Mouse (Mus musculus) neural tube, embryonic 12.5 days (tissue): ENCODE data around the gene Cxcl9. TPM values are rescaled to one million over a fixed set of nuclear protein-coding genes. Genes with fewer than 3 reads are reported as not detected.

ENCODE experiments used
- ATAC-seq: fragments of 200-750 bp; cut with Nextera tagmentation; 2 replicates; pipeline ENCODE4 v1.8.0; 2017; ENCODE audit warnings: low read depth, mild to moderate bottlenecking, moderate TSS enrichment, moderate library complexity; ENCODE audit not compliant: low FRiP score
- H3K27ac ChIP-seq: fragments of 300-500 bp; sonication (generic); 2 replicates; pipeline ENCODE4 v1.5.1; 2016
- H3K27me3 ChIP-seq: fragments of 300-500 bp; sonication (generic); replicated peaks from 2 replicates; pipeline ENCODE4 v1.6.1; 2016; ENCODE audit warnings: mild to moderate bottlenecking
- H3K36me3 ChIP-seq: fragments of 300-500 bp; sonication (generic); 2 replicates; pipeline ENCODE4 v1.6.1; 2016; ENCODE audit warnings: mild to moderate bottlenecking
- H3K4me1 ChIP-seq: fragments of 300-500 bp; sonication (generic); 2 replicates; pipeline ENCODE4 v1.6.1; 2016
- H3K4me2 ChIP-seq: fragments of 300-500 bp; sonication (generic); replicated peaks from 2 replicates; pipeline ENCODE4 v1.6.1; 2016; ENCODE audit warnings: mild to moderate bottlenecking
- H3K4me3 ChIP-seq: fragments of 300-500 bp; sonication (generic); 2 replicates; pipeline ENCODE4 v1.5.1; 2016
- H3K9ac ChIP-seq: fragments of 300-500 bp; sonication (generic); 2 replicates; pipeline ENCODE4 v1.6.1; 2016; ENCODE audit warnings: mild to moderate bottlenecking
- H3K9me3 ChIP-seq: fragments of 300-500 bp; sonication (generic); 2 replicates; pipeline ENCODE4 v1.6.1; 2016; ENCODE audit warnings: mild to moderate bottlenecking
- WGBS: fragments of 180-500 bp; shearing (Covaris S2); methylation state at CpG from one replicate; pipeline ENCODE4 v1.1.7; 2016; 5-methylcytosine and 5-hydroxymethylcytosine counted together
- polyA plus RNA-seq: library from polyadenylated mRNA; unstranded; fragments of >200 nt; fragmentation: Nextera tagmentation; extraction: Ambion mirVana; gene quantifications from 2 replicates; pipeline ENCODE4 v1.2.1, GENCODE M21; 2016

Cxcl9 gene
- polyA plus RNA-seq, 1 experiment from 2014 or later = not detected

DNA sequence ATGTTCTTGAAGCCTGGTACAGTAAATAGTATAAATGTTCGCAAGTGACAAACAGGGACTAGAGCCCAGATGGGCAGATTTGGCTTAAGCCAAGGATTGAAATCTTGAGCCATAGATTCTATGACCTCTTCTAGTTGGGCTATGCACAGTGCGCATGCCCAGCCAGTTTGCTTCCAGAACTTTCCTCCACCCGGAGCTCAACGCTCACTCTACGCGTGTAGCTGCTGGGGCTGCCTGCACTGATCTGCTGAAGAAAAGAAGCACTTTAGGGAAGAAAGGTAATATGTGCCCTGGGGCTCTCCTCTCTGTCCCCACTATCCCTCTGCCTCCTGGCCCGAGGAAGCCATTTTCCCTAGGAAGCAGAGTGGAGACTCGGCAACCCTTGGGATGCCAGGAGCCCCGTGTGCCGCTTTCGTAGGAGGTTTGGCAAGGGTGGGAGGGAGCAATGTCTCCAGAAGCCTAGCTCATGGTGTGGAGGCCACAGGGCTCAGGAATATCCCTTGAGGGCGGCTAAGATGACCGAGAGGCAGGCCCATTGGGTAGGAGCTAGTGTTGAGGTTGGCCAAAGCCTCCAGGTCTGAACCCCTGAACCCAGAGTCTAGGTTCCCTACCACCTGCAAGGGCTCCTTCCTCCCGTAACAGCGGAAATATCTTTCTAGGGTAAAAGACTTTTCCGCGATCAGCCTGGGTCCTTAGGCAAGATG, 3.9 kb upstream of the Cxcl9 start, which contains the start of gene Art3:
Gene Art3 (plus strand): TSS at position 193 of the 704 bp plus-strand sequence.
- Histone ChIP-seq H3K36me3 (no peaks in the 10 kb centered on the region), H3K27ac (no peak within 1 kb of the TSS), H3K4me1 (no peaks in the 10 kb centered on the region), H3K9ac (no peak within 1 kb of the TSS), H3K4me3 (no peak within 1 kb of the TSS), H3K9me3 (no peaks in the 10 kb centered on the region), H3K4me2 (no peak within 1 kb of the TSS), H3K27me3 (no peaks in the 10 kb centered on the region)
- no peak for ATAC-seq
- 93% methylated on average over 17 of the region's 17 CpGs for WGBS

GRCm38 (mm10) chr5:92331122-92331521, 3.2 kb upstream of the Cxcl9 start:
- 91% methylated on average over 12 of the region's 12 CpGs for WGBS
- Histone ChIP-seq H3K9me3 (no peaks in the 10 kb centered on the region), H3K27me3 (no peaks in the 10 kb centered on the region), H3K4me3 (no peak overlapping the region), H3K9ac (no peak overlapping the region), H3K4me2 (no peak overlapping the region), H3K36me3 (no peaks in the 10 kb centered on the region), H3K4me1 (no peaks in the 10 kb centered on the region), H3K27ac (no peak overlapping the region)
- ATAC-seq = no peak

DNA sequence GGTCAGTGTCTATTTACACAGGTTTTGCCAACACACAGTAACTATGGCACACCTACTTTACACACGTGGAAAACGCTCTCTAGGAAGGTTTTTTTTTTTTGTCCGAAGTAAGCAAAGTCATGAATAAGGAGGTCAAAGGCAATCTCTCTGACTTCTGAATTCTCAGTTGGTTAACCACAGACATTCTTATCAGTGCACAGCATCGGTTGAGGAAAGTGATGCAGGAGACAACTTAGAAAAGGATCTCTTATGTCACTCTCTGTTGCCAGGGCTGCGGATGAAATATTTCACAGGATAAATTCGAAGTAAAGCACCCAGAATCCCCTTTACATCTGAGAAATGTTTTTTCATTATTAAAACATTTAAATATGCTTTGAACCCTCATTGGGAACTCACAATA, 512 bp downstream of the Cxcl9 start:
- ATAC-seq = no peak
- H3K27me3 ChIP-seq = no peaks in the 10 kb centered on the region
- H3K4me1 ChIP-seq = no peaks in the 10 kb centered on the region
- no peak overlapping the region for H3K4me3 ChIP-seq
- no peaks in the 10 kb centered on the region for H3K9me3 ChIP-seq
- no peaks in the 10 kb centered on the region for H3K36me3 ChIP-seq
- H3K9ac ChIP-seq = no peak overlapping the region
- H3K4me2 ChIP-seq = no peak overlapping the region
- 87% methylated on average over 6 of the region's 6 CpGs for WGBS
- H3K27ac ChIP-seq = no peak overlapping the region

- Histone ChIP-seq H3K36me3 (no peaks in the 10 kb centered on the region), H3K9ac (no peak overlapping the region), H3K4me3 (no peak overlapping the region), H3K27ac (no peak overlapping the region), H3K4me1 (no peaks in the 10 kb centered on the region), H3K9me3 (no peaks in the 10 kb centered on the region), H3K27me3 (no peaks in the 10 kb centered on the region), H3K4me2 (no peak overlapping the region)
- no peak for ATAC-seq
- WGBS = 89% methylated on average over 5 of the region's 5 CpGs
Measured at GRCm38 (mm10) chr5:92323264-92323663, 4.6 kb downstream of the Cxcl9 start.

GRCm38 (mm10) chr5:92322612-92323011, 5.3 kb downstream of the Cxcl9 start:
- H3K4me3 ChIP-seq = no peak overlapping the region
- 91% methylated on average over 4 of the region's 4 CpGs for WGBS
- no peak for ATAC-seq

DNA sequence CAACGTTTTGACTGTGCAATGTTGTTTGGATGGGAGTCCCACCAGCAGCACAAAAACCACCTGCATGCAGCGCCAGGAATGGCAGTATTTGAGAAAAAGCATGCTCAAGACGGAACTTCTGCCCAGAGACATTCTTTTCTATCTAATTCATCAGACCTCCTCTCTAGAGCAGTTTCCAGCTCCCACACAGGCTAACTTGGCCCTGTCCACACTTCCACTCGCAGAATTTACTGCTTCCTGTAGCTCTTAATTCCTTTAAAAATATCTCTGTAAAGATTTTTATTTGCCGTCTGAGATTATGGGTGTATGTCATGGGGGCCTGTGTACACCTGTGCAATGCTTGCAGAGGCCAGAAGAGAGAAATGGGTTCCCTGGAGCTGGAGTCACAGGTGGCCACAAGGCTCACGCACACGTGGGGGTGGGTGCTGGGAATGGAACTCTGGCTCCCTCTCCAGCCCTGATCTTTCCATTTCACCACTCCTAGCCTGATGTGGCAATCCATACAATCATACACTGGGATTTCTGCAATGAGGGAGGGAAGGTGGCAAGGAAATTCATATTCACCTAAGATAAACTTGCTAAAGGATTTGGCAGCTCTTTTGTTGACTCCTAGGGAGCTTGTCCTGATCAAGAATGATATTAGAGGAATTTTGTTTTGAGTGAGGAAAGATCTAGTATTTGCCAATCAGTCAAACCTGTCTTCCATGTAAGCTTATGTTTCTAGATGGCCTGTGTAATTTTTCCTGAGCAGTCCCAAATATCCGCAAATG, 6.1 kb downstream of the Cxcl9 start:
- 78% methylated on average over 8 of the region's 8 CpGs for WGBS
- H3K4me3 ChIP-seq = no peak overlapping the region
- no peak for ATAC-seq

More at GRCm38 (mm10) chr5:92322612-92323011, 5.3 kb downstream of the Cxcl9 start:
- no peaks in the 10 kb centered on the region for H3K4me1 ChIP-seq
- H3K9ac ChIP-seq = no peak overlapping the region
- H3K4me2 ChIP-seq = no peak overlapping the region
- no peak overlapping the region for H3K27ac ChIP-seq
- H3K36me3 ChIP-seq = no peaks in the 10 kb centered on the region
- H3K27me3 ChIP-seq = no peaks in the 10 kb centered on the region
- no peaks in the 10 kb centered on the region for H3K9me3 ChIP-seq

GRCm38 (mm10) chr5:92318596-92318995, 9.3 kb downstream of the Cxcl9 start:
- H3K4me3 ChIP-seq = no peak overlapping the region
- H3K4me2 ChIP-seq = no peak overlapping the region
- no peaks in the 10 kb centered on the region for H3K4me1 ChIP-seq
- no peaks in the 10 kb centered on the region for H3K36me3 ChIP-seq
- H3K9ac ChIP-seq = no peak overlapping the region
- H3K27ac ChIP-seq = no peak overlapping the region
- 93% methylated on average over 14 of the region's 14 CpGs for WGBS
- no peak for ATAC-seq
- no peaks in the 10 kb centered on the region for H3K9me3 ChIP-seq
- no peaks in the 10 kb centered on the region for H3K27me3 ChIP-seq

More for the DNA sequence above, 6.1 kb downstream of the Cxcl9 start:
- Histone ChIP-seq H3K27ac (no peak overlapping the region), H3K27me3 (no peaks in the 10 kb centered on the region), H3K9me3 (no peaks in the 10 kb centered on the region), H3K4me1 (no peaks in the 10 kb centered on the region), H3K4me2 (no peak overlapping the region), H3K36me3 (no peaks in the 10 kb centered on the region), H3K9ac (no peak overlapping the region)

GRCm38 (mm10) chr5:92318119-92318518, 9.8 kb downstream of the Cxcl9 start:
- 81% methylated on average over 7 of the region's 7 CpGs for WGBS
- ATAC-seq = no peak
- H3K27ac ChIP-seq = no peak overlapping the region
- H3K36me3 ChIP-seq = no peaks in the 10 kb centered on the region
- no peak overlapping the region for H3K4me3 ChIP-seq
- no peaks in the 10 kb centered on the region for H3K9me3 ChIP-seq
- H3K4me1 ChIP-seq = no peaks in the 10 kb centered on the region
- no peaks in the 10 kb centered on the region for H3K27me3 ChIP-seq
- H3K4me2 ChIP-seq = no peak overlapping the region
- no peak overlapping the region for H3K9ac ChIP-seq

GRCm38 (mm10) chr5:92313776-92314175, 14.1 kb downstream of the Cxcl9 start:
- Histone ChIP-seq H3K9me3 (no peaks in the 10 kb centered on the region), H3K27ac (no peak overlapping the region), H3K4me1 (peaks cover 6% of the 10 kb centered on the region), H3K9ac (no peak overlapping the region), H3K36me3 (no peaks in the 10 kb centered on the region), H3K4me3 (no peak overlapping the region), H3K4me2 (no peak overlapping the region), H3K27me3 (no peaks in the 10 kb centered on the region)
- 76% methylated on average over 7 of the region's 7 CpGs for WGBS
- ATAC-seq = no peak

- H3K4me3 ChIP-seq = no peak overlapping the region
- ATAC-seq = no peak
- no peak overlapping the region for H3K4me2 ChIP-seq
- H3K9ac ChIP-seq = no peak overlapping the region
- H3K27ac ChIP-seq = no peak overlapping the region
- H3K9me3 ChIP-seq = no peaks in the 10 kb centered on the region
- 14% methylated on average over 13 of the region's 13 CpGs for WGBS
- H3K4me1 ChIP-seq = peaks cover 11% of the 10 kb centered on the region
- H3K27me3 ChIP-seq = no peaks in the 10 kb centered on the region
- no peaks in the 10 kb centered on the region for H3K36me3 ChIP-seq
Measured at GRCm38 (mm10) chr5:92312046-92312715, 15.7 kb downstream of the Cxcl9 start.

DNA sequence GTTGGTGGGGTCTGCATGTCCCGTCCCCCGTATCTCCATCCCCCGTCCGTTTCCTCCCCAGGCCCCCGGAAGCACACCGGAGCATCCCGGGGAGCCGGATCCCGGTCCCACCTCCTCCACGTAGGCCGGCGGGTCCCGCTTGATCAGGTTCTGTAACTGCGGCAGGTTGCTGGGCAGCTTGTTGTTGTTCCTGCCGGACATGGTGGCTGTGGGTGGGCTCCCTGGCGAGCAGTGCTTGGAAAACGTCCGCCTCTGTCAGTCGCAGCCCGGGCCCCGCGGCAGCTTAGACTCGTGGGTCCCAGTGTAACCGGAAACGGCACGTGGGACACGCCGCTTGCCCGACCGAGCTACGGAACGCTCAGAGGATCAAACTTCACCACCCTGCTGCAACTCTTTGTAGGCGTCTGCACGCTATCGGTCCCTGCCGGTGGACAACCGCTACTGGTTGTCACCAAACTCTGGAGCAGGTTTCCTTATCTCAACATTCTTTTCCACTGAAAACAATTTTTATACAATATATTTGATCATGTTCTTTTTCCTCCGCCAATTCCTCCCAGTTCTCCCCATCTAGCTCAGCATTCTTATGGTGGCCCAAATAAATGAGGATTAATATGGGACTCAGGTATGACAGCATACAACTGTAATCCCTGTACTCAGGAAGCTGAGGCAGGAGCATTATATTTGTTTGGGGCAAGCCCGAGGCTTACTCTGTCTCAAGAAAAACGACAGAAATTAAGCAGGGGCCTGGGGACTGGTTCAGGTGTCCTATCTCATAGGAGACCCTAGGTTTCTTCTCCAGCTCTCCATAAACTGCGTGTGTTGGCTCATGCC, 18.0 kb downstream of the Cxcl9 start, which contains the start of gene Sdad1:
Gene Sdad1 (minus strand): TSS at position 799 of the 831 bp plus-strand sequence.
- WGBS = 2% methylated on average over 41 of the region's 41 CpGs
- H3K27ac ChIP-seq = peak within 1 kb of the TSS; percentile 42; the same call in 1 of the 2 replicates

More for the DNA sequence above, 18.0 kb downstream of the Cxcl9 start, which contains the start of gene Sdad1:
- no peaks in the 10 kb centered on the region for H3K9me3 ChIP-seq
- peak within 1 kb of the TSS; percentile 87 for H3K4me2 ChIP-seq
- peaks cover 9% of the 10 kb centered on the region for H3K36me3 ChIP-seq
- peak; percentile 94 for ATAC-seq
- H3K9ac ChIP-seq = peak within 1 kb of the TSS; percentile 82
- no peaks in the 10 kb centered on the region for H3K27me3 ChIP-seq
- peaks cover 11% of the 10 kb centered on the region for H3K4me1 ChIP-seq
- H3K4me3 ChIP-seq = peak within 1 kb of the TSS; percentile 92
